Mouse (Mus musculus) cerebellum, postnatal 14 days (tissue): ENCODE data around the gene Gm10073.
A peak's percentile ranks its signal among the peaks of the same experiment; 100 is the strongest.
"Not testable (repeated sequence)": the region's sequence is repeated elsewhere in the genome, so short reads cannot be mapped to it uniquely, and the experiment has no call there.

Source experiments
- DNase-seq, 2 experiments: peaks; one replicate each; pipeline ENCODE4 v3.0.0; 2021; ENCODE audit warnings: mixed read lengths in 2 of 2

Gm10073 gene

GRCm38 (mm10) chr8:106573168-106573567 lies at the start of gene Gm10073:
Gene Gm10073 (minus strand): TSS chr8:106573461.
- DNase-seq = not testable (repeated sequence)

DNA sequence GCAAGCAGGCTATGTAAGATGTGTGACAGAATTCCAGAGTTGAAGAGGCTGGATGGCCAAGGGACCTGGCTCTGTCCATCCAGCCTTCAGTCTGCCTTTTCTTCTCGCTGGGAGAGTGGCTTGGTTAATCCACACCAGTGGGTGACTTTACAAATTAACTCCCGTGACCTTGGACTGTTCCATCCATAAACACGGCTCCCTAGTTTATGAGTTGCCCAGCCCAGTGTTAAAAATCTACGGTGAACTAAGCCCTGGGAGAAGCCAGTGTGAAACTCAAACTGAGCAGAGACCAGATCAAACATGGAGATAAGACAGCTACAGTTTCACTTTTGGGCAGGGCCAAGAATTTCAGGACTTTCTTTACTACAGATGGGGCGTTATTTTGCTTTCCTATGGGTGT lies 49.8 kb upstream of the Gm10073 start:
- DNase-seq = no peak

- DNase-seq = peak; percentile 28 to 34
These were observed 47.2 kb upstream of the Gm10073 start for GRCm38 (mm10) chr8:106620488-106620887.

GRCm38 (mm10) chr8:106619549-106620245 lies 46.4 kb upstream of the Gm10073 start:
- no peak for DNase-seq

DNA sequence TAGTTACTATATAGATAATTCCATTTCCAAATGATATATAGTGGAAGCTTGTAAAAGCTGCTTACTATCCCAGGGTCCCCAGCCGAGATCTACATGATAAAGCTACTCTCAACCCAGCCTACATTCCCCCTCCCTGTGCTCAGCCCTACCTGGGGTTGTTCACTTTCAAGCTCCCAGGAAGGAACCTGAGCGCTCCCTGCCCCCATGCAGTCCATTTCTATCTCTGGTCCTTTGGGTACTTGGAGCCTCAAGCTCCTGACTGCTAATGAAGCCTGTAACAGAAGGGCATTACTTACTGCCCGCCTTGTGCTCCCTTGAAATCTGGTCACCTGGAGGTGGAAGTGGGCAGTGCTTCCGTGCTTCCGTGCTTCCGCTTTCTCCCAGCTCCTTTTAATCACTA lies 45.1 kb upstream of the Gm10073 start:
- DNase-seq = no peak

DNA sequence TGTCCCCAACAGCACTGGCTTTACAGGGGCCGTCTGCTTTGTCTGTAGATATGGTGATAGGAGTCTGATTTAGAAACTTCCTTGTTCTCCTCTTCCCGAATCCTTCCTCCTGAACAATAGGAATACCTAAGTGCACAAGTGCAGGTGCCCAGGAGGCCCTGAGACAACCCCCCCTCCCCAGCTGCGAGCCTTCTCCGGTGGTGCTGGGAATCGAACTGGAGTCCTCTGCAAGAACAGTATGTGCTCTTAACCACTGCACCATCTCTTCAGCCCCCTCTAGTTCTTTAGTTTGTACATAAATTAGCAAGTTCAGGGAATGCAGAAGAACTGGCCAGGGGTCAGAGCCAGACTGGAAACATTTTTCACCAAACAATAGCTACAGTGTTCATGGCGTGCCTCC lies 44.6 kb upstream of the Gm10073 start:
- DNase-seq = no peak

GRCm38 (mm10) chr8:106617196-106617595 lies 43.9 kb upstream of the Gm10073 start:
- DNase-seq = no peak

DNA sequence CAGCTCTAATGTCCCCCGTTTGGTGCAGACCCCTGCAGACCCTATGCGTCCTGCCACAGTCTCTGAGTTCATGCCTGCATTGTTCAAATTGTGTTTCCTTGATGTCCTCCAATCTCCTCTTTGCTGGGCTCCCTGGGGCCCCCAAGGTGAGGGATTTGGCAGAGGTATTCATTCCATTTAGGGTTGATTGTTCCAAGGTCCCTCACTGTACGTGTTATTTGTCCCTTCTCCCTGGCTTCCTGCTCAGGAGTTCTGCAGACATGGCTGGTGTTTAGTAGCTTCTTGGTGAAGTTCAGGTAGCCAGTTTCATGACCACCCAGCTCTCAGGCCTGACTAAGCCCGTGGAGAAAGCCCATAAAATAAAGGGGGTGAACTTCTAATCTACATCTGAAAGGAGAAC lies 43.4 kb upstream of the Gm10073 start:
- no peak for DNase-seq

GRCm38 (mm10) chr8:106615661-106616299 lies 42.5 kb upstream of the Gm10073 start:
- DNase-seq = no peak

- DNase-seq = no peak
These were observed 41.4 kb upstream of the Gm10073 start for GRCm38 (mm10) chr8:106614704-106615103.

DNA sequence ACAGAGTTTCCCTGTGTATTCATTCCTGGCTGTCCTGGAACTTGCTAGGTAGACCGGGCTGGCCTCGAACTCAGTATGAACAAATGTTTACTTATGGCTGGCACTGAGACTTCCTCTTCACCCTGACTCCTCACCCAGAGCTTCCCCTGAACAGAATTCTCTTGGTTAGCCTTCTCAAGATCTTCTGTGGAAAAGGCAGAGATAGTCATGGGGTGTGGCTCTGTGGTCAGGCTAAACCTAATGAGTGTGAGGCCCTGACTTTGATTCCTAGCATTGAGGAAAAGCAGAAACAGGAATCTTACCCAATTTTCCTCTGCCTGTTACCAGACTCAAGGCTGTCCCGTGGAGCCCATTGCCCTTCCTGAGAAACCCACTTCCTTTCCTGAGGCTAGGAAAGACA lies 38.8 kb upstream of the Gm10073 start:
- DNase-seq = no peak

DNA sequence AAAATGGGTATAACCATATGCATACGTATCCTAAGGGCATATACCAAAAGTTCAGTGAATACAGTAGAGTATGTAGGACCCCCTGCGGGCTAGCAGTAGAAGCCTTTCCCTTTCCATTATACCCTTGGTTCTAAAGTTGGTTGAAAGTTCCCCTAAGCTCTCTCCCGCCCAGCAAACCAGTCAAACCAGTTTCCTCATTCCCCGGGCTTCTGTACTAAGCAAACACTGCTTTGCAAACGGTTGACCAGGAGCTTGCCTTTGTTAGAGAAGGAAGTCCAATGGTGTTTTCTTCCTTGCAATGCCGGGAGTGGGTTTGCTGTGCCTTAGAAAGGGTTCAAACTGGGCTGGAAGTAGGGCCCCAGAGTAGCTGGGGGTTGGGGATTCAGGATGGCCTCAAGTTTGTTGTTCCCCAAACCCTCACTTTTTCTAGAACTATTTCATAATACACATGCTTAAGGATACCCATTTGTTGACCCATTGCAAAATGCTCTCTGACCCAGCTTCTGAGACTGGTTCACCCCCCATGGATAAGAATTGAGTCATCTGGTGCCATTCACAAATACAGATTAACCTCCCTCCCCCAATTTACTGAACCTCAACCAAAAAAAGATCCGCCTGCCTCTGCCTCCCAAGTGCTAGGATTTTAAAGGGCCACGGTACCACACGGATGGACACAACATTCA lies 37.8 kb upstream of the Gm10073 start:
- no peak for DNase-seq

DNA sequence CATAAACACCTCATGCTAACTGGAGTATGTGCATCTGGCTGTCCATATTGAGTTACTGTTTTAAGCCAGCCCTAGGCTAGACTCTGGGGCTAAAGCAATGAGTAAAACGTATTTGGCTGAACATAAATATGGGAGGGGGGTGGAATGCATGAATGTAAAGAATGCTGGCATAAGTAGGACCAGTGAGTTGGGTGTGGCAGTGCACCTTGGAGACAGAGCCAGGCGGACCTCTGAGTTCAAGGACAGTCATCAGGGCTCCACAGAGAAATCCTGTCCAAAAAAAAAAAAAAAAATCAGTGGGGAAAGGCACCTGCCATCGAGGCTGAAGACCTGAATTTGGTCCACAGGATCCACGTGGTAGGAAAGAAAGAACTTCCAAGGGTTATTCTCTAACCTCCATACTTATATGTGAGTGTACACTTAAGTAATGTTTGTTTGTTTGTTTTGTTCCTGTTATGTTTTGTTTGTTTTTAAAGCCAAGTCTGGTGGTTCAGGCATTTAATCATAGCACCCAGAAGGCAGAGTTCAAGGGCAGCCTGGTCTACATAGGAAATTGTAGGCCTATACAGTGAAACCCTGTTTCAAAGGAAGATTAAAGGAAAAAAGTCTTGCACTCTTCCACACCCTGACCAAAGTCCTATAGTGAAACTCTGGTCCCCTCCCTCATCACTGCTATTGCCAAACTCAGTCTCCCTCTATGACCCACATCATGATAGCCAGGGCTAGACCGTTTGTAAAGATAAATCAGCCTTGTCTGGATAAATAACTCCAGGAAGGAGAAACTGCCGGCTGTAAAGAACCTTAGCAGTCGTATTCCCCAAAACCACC lies 36.0 kb upstream of the Gm10073 start:
- no peak for DNase-seq

DNA sequence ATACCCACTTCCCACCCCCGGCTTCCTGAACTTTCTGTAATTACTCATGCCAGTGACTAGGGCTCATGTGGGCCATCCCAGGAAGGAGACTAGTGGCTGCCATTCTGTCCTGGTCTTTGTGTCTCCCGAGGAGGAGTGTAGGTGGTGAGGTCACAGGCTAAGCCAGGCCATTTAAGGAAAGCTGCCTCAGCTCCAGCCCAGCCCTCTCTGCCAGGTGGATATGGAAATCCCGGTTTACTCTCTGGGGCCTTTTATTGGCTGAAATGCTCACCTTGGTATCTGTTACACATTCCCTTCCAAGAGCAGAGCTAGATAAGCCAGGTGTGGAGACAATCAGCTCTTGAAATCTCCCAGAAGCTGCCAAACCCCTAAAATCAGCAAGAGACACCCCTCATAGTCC lies 35.2 kb upstream of the Gm10073 start:
- DNase-seq = no peak

- not testable (repeated sequence) for DNase-seq
These were observed 34.5 kb upstream of the Gm10073 start for GRCm38 (mm10) chr8:106607783-106608182.

DNA sequence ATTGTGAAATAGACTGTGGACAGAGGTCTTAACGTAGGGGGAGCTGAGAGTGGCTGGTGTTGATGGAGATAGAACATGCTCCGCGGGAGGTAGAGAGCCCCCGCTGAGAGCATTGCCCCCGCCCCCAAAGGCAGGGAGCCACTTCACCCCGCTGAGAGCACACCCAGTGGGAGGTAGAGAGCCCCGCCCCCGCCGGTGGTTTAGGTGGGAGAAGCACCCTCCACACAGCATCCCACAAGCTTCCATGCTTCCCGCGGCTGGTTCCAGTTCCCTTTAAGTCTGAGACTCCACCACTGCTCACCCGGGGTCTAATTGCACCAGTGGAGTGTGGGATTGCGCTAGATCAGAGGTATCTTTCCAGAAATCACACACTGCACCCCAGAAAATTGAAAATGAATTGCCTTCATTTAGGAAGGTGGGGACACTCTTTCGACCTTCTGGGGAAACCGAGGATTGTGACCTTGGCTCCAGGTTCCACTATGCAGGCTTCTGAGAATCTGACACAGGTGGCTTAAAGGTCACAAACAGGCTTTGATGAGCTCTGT lies 33.4 kb upstream of the Gm10073 start:
- no peak for DNase-seq

DNA sequence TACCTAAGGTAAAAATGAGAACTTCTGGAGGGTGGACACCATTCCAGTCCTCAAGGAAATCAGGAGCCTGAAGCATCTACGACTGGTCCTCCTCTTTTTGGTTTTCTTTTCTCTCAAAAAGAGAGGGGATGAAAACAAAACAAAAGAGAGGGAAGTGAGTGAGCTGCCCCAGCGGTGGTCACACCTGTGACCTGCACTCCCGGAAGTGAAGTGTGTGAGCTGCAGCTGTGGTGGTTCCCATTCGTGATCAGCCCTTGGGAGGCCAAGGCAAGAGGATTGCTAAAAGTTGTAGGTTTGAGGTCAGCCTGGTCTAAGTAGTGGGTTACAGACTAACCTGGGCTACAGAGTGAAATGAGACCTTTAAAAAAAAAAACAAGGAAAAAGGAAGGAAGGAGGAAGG lies 32.9 kb upstream of the Gm10073 start:
- no peak for DNase-seq

GRCm38 (mm10) chr8:106605657-106606056 lies 32.4 kb upstream of the Gm10073 start:
- no peak for DNase-seq

- DNase-seq = peak in 1 of 2 experiments; percentile 13
These were observed 30.7 kb upstream of the Gm10073 start for GRCm38 (mm10) chr8:106603933-106604332.

DNA sequence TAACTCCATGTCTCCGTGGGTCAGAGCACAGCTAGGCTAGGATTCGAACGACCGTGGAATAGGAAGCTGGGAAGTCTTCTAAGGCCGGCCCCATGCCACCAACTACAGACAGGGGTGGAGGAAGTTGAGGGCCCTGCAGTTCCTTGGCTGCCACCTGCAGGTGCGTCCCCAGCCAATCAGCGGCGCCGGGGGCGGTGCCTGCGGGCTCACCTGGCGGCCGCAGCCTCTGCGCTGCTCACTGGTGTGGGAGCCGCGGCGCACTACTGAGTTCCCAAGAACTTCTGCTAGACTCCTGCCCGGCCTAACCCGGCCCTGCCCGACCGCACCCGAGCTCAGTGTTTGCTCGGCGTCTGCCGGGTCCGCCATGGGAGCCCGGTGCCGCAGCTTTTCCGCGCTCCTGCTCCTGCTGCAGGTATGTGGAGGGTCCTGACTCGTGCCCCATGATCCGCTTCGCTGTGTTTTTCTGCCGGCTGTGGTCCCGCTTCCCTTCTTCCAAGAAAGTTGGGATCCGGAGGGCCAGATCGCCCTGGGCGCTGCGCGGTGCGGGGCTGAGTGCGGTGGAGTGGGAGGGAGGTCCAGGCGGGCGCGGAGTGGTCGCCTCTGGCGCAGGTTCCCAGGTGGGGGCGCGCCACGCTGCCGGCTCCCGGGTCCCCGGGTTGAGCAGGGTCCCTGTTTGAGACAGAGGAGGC lies 30.0 kb upstream of the Gm10073 start, which contains the start of gene Cdh1:
Gene Cdh1, plus strand, starts transcription at position 221 of the 689 bp plus-strand sequence.
- DNase-seq = peak; percentile 48 to 56

DNA sequence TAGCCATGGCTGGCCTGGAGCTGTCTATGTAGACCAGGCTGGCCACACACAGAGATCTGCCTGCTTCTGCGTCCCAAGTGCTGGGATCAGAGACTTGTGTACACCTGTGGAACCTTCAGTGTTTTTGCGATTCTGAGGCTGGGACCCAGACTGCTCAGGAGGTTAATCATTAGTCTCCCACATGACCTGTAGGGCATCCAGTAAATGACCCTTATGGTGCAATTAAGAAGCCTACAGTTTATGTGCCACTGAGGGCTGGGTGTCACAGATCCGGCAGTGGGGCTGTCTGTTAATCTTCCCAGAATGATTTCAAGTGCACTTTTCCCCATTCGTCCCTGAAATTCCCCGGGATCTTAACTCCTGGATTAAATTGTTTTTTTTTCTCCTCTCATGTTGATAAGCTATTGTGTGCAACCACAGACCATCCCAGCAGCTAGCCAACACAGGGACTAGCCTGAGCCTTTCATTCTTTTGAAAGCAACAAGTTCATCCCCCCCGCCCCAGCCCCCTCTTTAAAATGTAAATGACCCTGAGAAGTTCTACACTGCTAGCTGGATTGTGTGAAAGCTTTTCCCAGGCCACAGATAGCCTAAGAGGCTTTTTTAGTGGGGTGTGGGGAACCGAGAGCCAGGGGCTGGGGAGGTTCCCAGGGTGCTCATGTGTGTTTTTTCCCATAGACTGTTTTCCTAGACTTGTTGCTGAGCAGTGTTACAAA lies 26.2 kb upstream of the Gm10073 start:
- no peak for DNase-seq
